Mouse (Mus musculus) cerebellum, postnatal 10 days (tissue): ENCODE data around the gene Dnajb5.

Experiments used
- DNase-seq, 2 experiments: peaks; one replicate each; pipeline ENCODE4 v3.0.0; 2021; ENCODE audit warnings: mixed read lengths in 2 of 2

The Dnajb5 gene

DNA sequence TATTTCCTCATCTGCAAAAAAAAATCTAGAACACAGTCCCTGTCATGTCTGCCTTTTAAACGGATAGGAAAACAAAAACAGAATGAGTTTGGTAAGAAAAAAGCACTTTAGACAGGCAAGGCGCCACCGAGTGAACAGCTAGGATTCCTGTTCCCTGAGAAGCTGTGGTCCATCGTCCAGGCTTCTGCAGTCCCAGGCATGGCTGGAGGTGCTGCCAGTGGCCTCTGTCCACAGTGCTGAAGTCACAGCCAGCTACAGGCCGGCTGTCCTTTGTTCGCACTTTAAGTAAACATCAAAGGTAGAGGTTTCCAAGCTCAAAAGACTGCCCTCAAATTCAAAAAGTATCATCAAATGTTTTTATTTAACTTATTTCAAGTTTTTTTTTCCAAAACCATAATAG lies 4.6 kb upstream of the Dnajb5 start:
- peak in 1 of 2 experiments; percentile 19 for DNase-seq

DNA sequence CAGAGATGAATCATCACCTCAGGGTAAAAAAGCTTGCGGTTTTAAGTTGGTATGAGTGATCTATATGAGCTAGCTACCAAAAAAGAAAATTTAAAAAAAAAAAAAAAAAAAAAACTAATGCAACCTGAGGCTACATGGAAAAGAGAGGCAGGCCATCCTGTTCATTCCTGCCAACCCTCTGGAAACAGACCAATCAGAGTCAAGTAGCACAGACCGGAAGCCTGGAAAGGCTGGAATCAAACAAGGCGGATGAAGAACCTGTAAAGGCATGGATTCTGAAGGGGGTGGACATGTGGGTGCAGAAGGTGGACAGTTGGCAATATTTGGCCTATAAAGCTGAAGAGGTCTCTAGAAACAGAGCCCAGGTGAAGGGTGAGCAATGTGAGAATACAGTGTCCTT lies 4.2 kb upstream of the Dnajb5 start:
- DNase-seq: no peak

DNA sequence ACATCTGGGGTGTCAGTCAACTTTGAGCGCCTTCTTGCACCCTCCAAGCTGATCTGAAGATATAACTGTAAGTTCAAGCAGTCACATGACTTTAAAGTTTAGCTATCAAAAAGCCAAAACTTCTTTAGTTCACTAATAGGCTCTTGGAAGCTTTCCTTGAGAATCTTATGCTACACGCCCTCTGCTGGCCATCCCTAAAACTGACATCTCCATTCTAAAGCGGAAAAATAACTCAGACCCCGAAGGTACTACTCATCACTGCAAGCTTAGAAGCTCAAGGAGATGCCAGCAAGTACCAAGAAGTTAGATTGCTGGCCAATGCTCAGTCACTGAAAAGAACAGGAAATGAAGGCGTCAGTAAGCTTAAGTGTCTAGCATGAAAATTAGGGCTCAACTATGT lies 3.7 kb upstream of the Dnajb5 start:
- DNase-seq: peak; percentile 83 to 88

DNA sequence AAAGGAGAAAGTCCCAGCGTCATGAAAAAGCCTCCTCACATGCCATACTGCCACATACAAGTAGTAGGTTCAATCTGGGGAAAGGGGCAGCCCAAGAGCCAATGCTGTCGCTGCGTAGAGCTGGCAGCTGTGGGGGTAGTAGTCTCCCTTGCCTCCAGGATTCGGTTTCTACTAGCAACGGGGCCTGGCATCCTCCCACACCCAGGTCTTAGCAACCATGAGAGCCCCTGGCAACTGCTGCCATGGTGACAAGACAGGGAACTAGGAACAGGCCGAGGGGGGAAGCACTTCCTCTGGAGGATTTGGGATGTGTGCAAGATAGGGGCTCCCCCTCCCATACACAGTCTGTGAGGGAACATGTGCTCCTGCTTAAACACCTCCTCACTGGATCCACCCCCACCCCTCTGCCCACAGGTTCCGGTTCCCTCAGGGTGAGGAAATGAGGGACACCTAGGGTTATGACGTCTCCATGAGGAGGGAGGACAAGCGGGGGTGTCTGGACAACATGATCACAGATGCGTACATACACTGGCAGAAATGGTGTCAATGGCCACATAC lies 2.8 kb upstream of the Dnajb5 start:
- peak; percentile 93 to 95 for DNase-seq

DNA sequence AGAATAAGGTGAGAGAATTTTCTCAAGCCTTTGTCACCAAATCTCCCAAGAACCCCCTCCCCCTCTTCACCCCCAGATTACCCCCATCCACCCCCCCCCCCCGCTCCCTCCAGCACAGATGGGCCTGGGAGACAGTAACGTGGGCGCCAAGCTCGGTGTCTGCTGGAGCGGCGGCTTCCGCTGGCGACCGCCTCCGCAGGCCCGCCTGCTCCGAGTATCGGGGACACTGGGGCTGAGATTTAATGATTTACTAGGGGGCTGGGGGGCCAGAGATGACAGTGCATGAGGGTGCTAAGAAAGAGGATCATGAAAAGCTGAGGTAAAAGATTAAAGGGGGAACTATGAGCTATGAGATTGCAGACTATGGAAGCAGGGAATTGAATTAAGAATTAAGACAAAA lies 1.1 kb upstream of the Dnajb5 start:
- DNase-seq: peak; percentile 45 to 49

DNA sequence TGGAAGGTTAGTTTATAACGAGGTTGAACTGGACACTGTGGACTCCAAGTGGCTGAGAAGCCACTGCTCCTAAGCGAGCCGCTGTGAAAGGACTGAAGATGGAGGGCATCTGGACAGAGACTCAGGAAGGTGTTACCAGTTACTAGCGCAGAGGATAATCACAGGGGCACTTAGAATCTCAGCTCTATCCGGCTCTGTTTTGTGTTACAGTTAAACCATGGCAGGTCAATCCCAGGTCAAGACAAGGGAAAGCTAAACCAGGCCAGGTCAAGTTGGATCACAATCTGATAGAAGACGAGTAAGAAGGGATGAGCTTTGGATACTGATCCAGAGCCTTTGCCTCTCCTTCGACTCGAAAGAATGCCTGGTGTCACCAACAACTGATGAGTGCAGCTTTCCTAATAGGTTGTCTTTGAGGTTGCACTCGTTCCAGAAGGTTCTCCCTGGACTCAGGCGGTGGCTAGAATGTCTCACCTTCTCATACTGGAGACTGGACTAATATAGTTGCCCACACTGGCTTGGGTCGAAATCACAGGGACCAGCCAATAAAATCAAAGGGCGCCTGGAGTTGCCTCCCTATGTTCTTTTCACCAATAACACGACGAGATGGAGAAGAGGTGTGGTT lies 451 bp upstream of the Dnajb5 start:
- DNase-seq: no peak

DNA sequence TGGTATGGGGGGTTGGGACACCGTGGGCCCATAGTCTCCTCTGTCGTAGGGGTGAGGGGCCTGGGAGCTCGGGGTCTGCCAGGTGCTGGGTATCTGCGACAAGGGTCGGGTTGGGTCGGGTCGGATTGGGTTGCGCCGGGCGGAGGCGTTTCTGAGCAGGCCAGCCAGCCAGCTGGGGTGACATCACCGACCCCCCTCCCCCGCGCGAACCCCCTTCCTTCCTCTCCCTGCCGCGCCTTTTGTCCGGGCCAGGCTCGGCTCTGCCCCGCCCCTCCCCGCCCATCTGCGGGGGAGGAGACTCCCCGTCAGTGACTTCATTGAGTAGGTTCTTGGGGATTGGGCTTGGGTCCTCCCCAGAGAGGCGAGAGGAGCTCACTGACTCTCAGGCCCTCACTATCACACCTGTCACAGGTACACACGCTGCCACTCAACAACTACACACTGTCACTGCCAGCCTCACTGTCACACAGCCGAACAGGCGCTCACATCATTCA lies 498 bp downstream of the Dnajb5 start:
- DNase-seq: peak; percentile 94 to 95

DNA sequence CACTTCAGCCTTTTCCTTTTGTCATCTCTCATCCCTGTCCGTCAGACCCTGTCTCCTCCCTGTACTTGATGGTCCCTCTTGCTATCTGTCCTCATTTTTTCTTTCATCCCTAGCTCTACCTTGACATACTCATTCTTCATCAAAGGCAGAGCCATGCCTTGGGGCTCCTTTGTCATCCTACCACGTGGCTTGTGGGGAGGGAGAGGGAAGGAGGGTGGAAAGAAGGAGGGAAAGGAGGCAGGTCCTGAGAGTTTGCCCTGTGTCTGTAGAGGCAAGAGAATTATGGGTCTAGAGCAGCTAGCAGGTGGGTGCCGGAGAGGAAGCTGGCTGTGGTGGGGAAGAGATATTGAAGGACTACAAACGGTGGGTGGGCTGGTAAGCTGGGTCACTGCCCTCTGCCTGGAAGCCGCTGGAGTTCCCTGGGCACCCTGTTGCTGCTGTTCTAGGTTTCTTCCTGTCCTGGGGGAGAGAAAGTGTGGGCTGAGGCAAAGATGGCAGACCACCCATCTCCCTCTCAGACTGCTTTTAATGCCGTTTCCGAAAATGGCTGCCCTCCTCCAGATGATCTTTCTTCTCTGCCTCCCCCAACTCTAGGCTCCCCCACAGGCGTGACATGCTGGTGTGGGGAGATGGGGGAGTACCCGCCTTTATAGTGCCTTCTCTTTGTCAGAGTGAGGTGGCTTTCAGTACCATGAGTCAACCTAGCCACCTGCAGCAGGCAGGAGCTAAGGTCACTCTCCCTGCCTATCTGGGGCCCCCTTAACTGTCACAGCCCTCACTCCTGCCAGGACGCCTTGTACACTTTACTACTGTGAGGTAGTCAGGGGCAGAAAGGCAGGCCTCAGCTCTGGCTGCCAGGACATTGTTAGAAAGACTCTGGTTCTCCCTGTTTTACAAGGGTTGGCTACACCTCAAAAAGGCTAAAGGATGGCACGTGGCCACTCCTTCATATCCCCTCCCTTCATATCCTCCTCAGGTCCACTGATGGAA lies 1.9 kb downstream of the Dnajb5 start:
- DNase-seq: peak in 1 of 2 experiments; percentile 37

DNA sequence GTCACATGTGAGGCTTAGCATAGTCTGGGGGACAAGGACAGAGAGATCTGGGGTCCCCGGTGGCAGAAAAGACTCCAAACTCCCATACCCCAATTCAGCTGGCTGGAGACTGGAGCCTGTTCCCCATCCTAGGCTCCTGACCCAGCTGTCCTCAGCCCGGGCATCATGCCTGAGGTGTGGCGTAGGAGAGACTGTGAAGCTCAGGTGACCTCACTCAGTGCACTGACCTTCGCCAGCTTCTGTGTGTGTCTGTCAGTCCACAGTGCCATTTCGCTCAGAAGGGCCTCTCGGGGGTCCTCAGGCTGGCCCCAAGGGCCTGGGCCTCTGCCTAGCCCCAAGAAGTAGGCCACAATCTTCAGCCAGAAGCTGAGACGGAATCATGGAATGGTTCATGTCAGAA lies 2.9 kb downstream of the Dnajb5 start:
- peak in 1 of 2 experiments; percentile 36 for DNase-seq

DNA sequence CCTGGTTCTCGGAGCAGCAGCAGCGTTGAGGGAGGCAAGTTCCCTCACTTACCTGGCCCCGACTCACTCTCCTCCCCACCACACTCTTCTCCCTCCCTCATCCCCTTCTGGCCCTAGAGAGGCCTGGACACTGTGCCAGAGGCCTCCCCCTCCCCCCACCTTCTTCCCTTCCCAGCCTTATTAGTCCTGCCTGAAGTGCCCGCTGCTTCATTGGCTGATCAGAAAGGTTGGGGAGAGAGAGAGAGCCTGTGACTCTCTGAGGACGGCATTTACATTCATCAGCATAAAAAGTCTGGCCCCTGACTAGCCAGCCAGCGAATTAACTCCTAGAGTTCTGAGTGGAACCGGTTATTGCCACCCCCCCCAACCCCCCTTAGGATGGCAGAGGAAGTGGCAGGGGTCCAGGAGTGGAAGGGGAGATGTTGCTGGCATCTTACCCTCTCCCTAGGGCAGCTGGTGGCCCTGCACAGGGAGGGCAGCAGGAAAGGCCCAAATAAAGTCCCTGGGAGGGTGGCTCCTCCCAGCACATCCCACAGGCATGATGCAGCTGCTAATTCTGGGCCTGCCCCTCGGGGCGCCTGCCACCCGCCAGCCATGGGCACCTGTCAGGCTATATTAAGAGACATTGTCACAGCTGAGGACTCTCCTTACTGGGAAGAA lies 4.0 kb downstream of the Dnajb5 start:
- DNase-seq: peak; percentile 90 to 91

DNA sequence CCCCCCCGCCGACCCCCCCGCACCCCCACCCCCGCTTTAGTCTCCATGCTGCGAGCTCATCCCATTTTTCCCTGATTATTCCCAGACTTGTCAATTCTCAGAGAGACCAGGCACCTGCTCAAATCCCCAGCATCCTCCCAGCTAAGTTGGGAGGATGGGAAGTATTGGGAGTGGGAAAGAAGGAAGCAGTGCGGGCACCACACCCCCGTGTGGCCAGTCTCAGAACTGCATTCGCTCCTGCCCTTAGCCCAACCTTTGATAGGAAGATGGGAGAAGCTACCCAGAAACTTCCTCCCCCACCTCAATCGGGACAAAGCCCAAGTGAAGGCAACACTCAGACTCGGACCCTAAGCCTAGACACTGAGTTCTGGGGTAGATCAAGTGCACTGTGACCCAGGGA lies 4.7 kb downstream of the Dnajb5 start:
- peak; percentile 93 to 96 for DNase-seq

DNA sequence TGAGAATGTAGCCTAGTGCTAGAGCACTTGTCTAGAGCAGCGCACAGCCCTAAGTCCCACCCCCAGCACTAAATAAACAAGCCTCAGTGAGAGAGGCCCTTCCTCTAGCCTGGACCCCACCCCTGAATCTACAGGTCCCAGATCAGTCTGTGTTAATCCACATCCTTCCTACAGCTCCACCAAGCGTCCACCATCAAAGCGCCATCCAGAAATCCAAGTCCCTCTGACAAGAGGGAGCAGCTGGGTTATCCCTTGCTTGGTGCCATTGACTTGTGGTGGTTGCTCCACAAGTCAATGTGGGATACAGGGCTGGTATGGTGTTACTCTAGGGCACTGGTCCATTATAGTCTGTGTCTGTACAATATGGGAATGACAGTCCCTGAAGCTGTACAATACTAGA lies 5.6 kb downstream of the Dnajb5 start:
- DNase-seq: no peak

DNA sequence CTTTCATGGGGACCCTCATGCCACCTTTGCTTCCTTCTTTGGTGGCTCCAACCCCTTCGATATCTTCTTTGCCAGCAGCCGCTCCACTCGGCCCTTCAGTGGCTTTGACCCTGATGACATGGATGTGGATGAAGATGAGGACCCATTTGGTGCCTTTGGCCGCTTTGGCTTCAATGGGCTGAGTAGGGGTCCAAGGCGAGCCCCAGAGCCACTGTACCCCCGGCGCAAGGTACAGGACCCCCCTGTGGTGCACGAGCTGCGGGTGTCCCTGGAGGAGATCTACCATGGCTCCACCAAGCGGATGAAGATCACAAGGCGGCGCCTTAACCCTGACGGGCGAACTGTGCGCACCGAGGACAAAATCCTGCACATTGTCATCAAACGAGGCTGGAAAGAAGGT lies 7.0 kb downstream of the Dnajb5 start:
- no peak for DNase-seq

DNA sequence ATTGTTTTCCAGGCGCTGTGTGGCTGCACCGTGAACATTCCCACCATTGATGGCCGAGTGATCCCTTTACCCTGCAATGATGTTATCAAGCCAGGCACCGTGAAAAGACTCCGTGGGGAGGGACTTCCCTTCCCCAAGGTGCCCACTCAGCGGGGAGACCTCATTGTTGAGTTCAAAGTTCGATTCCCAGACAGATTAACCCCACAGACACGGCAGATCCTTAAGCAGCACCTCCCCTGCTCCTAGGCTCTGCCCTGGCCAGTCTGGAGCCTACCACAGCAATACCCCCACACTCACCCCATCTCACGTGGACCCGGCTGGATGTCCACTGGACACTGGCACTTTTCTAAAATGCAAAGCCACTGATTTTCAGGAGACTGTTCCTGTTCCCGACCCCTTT lies 7.7 kb downstream of the Dnajb5 start:
- no peak for DNase-seq

DNA sequence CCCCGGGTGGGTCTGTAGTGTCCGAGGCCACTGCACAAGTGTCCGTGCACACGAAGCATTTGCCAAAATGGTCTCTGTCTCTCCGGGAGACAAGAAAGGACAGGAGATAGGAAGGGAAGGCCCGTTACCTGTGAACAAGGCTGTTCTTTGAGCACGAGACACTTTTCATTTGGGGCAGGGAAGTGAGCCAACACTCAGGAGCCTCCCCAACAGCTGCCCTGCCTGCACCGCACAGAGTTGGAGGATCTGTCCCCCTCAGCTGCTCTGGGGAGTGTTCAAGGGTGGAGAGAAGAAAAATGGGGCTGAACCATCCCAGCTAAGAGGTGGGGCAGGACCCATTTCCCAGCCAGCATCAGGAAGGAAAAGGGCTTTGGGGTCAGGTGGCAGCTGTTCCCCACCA lies 8.4 kb downstream of the Dnajb5 start:
- DNase-seq: no peak

DNA sequence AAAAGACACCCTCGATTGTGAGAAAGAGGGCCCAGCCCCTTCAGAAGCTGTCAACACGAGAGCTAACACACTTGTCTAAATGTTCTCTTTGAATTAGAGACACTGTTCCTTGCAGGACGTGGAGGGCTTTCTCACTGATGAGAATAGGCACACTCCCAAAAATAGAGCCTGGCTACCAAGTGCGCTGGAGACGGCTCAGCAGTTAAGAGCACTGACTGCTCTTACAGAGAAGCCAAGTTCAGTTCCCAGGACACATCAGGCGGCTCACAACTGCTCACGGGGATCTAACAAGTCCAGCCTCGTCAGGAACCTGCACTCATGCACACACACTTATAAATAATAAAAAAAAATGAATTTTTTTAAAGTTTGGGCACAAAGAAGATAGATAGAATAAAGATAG lies 9.3 kb downstream of the Dnajb5 start:
- DNase-seq: no peak

DNA sequence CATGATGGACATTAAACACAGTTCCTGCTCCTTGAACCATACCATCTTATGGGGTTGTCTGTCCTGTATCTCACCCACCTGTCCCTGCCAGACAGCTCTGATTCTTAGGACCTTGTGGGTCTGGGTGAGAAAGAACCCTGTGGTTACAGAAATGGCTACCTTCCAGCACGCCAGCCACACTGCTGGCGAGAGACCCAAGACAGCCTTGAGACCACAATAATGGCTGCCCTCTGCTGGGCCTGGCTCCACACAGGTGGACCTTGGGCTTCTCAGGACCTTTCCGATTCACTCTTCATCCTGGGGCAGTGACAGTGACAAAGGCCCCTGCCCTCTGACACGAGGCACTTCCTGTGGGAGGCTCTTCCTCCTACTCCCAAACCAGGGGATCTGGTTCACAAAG lies 9.8 kb downstream of the Dnajb5 start:
- peak; percentile 52 for DNase-seq

DNA sequence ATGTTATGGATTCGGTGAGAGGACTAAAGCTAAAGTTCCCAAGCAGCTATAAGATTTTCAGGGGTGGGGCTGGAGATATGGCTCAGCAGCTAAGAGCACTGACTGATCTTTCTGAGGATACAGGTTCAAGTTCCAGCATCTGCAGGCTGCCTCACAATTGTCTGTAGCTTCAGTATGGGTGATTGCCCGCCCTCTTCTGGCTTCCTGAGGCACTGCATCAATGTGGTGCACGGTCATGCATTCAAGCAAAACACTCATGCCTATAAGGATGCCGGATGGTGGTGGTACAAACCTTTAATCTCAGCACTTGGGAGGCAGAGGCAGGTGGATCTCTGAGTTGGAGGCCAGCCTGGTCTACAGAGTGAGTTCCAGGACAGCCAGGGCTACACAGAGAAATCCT lies 12.0 kb downstream of the Dnajb5 start:
- DNase-seq: peak; percentile 82 to 83

DNA sequence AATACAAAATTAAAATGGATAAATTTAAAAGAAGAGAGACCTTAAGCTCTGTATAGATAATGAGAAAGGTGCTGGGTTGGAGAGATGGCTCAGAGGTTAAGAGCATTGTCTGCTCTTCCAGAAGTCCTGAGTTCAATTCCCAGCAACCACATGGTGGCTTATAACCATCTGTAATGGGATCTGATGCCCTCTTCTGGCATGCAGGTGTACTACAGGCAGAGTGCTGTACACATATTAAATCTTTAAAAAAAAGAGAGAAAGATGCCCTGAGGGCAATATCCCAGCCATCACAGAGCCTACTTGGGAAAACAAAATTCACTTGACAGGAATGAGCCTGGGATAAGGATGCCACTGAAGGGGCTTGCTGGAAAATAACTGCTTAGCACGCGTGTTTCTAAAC lies 13.9 kb downstream of the Dnajb5 start:
- peak in 1 of 2 experiments; percentile 61 for DNase-seq

DNA sequence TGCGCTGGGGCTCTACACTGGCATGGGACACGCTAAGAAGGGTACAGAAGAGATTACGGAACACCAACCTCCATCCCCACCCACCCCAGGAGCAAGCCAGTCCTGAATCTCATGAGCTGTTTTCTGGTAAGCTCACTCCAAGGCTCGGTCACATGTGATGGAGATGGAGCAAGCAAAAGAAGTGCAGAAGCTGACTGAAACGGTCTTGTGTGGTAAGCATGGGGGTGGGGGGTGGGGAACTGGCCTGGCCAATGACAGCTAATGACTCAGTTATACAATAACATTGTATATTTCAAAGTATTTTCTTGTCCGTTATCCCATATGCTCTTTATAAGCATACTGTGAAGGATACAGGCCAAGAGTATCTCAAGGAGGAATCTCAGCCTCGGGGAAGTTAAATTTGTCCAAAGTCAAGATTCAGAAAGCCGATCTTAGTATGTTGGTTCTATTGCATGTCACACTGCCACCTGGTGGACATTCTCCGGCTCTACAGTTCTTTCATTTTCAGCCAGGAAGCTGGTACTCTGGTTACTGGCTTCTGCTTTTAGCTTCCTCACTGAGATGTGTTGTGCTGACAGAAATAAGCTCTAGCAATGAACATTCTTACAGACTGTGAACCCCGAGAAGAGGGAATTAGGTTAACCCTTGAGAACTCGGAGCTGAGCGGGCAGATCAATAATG lies 15.6 kb downstream of the Dnajb5 start:
- DNase-seq: peak; percentile 65 to 78

DNA sequence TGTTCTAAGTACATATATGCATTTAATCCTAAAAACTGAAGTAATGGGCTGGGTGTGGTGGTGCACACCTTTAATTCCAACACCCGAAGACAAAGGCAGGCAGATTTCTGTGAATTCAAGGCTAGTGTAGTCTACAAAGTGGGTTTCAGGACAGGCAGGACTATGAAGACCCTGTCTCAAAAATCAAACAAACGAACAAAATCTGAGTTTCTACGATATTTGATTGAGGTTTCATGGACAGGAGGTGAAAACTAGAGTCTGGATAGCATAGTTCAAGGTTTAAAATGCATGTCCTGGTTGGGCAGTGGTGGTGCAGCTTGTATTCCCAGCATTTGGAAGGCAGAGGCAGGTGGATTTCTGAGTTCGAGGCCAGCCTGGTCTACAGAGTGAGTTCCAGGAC lies 19.7 kb downstream of the Dnajb5 start, which contains the start of gene 1700022I11Rik:
TSS of gene 1700022I11Rik (plus strand) at position 301 of the 400 bp plus-strand sequence.
- DNase-seq: no peak

DNA sequence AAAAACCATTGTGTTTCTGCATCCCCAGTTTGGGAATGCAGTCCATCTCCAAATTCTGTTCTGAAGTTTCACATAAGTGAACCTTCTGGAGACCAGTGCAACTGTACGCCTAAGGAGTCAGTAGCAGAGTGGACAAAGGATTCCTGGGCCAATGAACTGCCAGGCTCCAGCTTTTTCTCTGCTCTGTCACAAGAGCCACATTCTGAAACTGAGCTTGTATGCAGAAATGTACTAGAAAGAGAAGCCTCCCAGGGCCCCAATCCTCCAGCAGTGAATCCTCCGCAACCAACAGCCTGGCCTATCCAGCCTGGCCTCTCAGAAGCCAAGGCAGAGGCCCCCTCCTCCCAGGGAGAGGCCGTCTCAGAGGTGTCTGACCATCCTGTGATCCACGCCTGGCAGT lies 23.3 kb downstream of the Dnajb5 start:
- no peak for DNase-seq
